Mouse (Mus musculus) kidney, adult 2 months (tissue): ENCODE measurements at regions not wholly inside any gene's neighbourhood (a gene's known extent, or its start where the extent isn't known, plus 50 kb on each side); places are given as distances from the start of the nearest gene placed in this dataset.

Source experiments
- CTCF ChIP-seq: fragments of 200-500 bp; conservative IDR thresholded peaks from 2 replicates; pipeline ENCODE4 v1.5.1; 2011; ENCODE audit warnings: low read depth, mild to moderate bottlenecking, control low read depth, low read length, moderate library complexity, mixed read lengths; ENCODE audit not compliant: insufficient read depth, insufficient read length
- POLR2A ChIP-seq: fragments of 200-500 bp; IDR thresholded peaks from one replicate; pipeline ENCODE4 v1.6.1; 2011; ENCODE audit warnings: low read depth, low read length, control low read depth

DNA sequence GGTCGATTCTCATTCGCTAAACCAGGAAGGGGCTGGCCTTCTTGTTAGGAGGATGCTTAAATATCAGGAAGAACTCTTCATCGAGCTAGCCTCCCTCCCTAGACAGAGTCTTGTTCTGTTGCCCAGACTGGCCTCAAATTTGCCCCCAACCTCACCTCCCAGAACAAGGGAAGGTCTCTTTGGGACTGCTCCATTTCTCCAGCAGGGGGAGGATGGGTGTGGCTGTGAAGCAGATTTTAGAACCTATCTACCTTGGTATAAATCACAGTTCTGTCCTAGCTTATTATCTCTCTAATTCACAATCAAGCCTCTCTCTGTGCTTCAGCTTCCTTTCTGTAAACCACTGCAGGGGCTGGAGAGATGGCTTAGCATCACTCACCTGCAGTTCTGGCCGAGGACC lies 75.1 kb downstream of the Dmrta2 start:
- TF ChIP-seq POLR2A (no peak), CTCF (no peak)
